Mouse (Mus musculus) thymus, adult 2 months (tissue): Measurements from ENCODE around the gene Cd302. TPM values are rescaled to one million over a fixed set of nuclear protein-coding genes. Genes with fewer than 3 reads are reported as not detected.

ENCODE experiments used
- DNase-seq: peaks from one replicate; pipeline ENCODE4 v3.0.0; 2021
- H3K27ac ChIP-seq: fragments of 200-500 bp; 2 replicates; pipeline ENCODE4 v1.5.1; 2012; ENCODE audit warnings: low read length, control low read depth; ENCODE audit not compliant: control insufficient read depth, insufficient read depth
- H3K27me3 ChIP-seq: fragments of 200-500 bp; 2 replicates; pipeline ENCODE4 v1.6.1; 2012; ENCODE audit warnings: mild to moderate bottlenecking, low read length, moderate library complexity, mixed read lengths; ENCODE audit not compliant: control insufficient read depth, insufficient read depth
- H3K36me3 ChIP-seq: fragments of 200-500 bp; 2 replicates; pipeline ENCODE4 v1.6.1; 2012; ENCODE audit warnings: mild to moderate bottlenecking, low read length, moderate library complexity; ENCODE audit not compliant: control insufficient read depth, insufficient read depth
- H3K4me1 ChIP-seq: fragments of 200-500 bp; replicated peaks from 2 replicates; pipeline ENCODE4 v1.6.1; 2012; ENCODE audit warnings: low read length; ENCODE audit not compliant: control insufficient read depth, insufficient read depth
- H3K4me3 ChIP-seq: fragments of 200-500 bp; 2 replicates; pipeline ENCODE4 v1.5.1; 2012; ENCODE audit warnings: mild to moderate bottlenecking, low read length, control low read depth, moderate library complexity; ENCODE audit not compliant: control insufficient read depth, insufficient read depth
- CTCF ChIP-seq: fragments of 200-500 bp; IDR thresholded peaks from 2 replicates; pipeline ENCODE4 v1.5.1; 2012; ENCODE audit warnings: mild to moderate bottlenecking, control low read depth, low read length, moderate library complexity, borderline replicate concordance; ENCODE audit not compliant: control insufficient read depth, poor library complexity, insufficient read depth; ENCODE audit errors: extremely low read depth
- POLR2A ChIP-seq: fragments of 200-500 bp; IDR thresholded peaks from 2 replicates; pipeline ENCODE4 v1.6.1; 2012; ENCODE audit warnings: mild to moderate bottlenecking, low read length, control low read depth, moderate library complexity; ENCODE audit not compliant: control insufficient read depth, poor library complexity, insufficient read depth; ENCODE audit errors: extremely low read depth
- WGBS: fragments of 180-500 bp; shearing (Covaris S2); methylation state at CpG from one replicate; pipeline ENCODE4 v1.1.7; 2018; 5-methylcytosine and 5-hydroxymethylcytosine counted together
- polyA plus RNA-seq: library from polyadenylated mRNA; depleted of rRNA; stranded (reverse); fragments of >200 nt; gene quantifications from 2 replicates; pipeline ENCODE4 v1.2.3, GENCODE M21; 2012

The Cd302 gene
- polyA plus RNA-seq, 1 experiment, result 5.8 TPM

DNA sequence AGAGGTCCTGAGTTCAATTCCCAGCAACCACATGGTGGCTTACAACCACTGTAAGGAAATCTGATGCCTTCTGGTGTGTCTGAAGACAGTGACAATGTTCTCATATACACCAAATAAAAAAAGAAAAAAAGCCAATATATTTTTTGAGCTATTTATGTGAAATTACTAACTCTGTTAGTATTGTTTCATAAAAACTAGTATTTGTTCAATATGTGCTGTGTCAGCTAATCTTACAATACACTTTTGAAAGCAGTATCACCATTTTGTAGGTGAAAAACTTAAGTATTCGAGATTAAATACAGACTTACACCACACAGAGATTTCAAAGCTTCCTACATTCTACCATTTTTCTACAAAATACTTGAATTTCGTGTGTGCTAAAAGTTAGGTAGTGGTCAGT, 69.6 kb downstream of the Cd302 start:
- H3K4me3 ChIP-seq, result no peak overlapping the region
- no peak overlapping the region for H3K27ac ChIP-seq
- no peaks in the 10 kb centered on the region for H3K27me3 ChIP-seq
- no peaks in the 10 kb centered on the region for H3K36me3 ChIP-seq
- TF ChIP-seq POLR2A (no peak), CTCF (no peak)
- WGBS, result 92% methylated on average over 2 of the region's 2 CpGs
- DNase-seq, result no peak
- H3K4me1 ChIP-seq, result peaks cover 8% of the 10 kb centered on the region

DNA sequence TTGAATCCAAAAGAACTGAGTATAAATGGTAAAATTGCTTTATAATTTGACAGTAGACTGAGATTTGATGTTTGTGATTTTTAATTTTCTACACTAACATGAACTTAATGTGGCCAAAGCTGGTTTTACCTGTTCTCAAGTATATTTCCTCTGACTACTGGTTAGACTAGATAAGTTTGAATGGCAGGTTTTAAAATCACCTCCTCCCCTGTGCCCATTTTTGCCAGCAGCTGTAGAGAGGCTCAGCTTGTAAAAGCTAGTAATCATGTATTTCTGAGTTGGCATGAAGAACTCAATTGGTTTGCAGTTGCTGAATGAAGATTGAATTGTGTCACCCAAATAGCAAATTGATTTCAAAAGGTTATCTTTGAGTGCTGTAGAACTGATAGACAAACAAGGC, 71.8 kb downstream of the Cd302 start:
- Histone ChIP-seq H3K27ac (no peak overlapping the region), H3K4me3 (no peak overlapping the region), H3K27me3 (no peaks in the 10 kb centered on the region), H3K36me3 (no peaks in the 10 kb centered on the region), H3K4me1 (peaks cover 11% of the 10 kb centered on the region)
- DNase-seq, result no peak
- TF ChIP-seq CTCF, result no peak
- TF ChIP-seq POLR2A, result no peak

DNA sequence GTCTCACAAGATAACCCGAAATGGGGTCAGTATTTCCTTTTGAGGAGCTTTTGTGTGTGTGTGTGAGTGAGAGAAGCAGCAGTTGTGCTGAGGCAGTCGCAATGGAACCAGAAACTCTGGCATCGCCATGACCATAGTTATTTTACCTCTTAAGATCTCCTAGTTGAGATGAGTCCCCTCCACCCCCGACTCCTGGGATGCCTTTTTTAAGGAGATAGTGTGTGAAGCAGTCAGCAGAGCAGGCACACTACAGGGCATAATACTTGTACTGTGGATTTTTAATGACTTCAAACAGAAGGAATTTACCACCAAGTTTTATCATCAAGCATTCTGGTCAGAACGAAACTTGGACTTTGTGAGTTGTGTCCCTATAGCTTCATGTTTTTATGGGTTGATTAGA, 73.5 kb downstream of the Cd302 start:
- WGBS, result 12% methylated on average over 5 of the region's 5 CpGs
- TF ChIP-seq POLR2A, result no peak
- no peak for TF ChIP-seq CTCF
- Histone ChIP-seq H3K27me3 (no peaks in the 10 kb centered on the region), H3K36me3 (peaks cover 4% of the 10 kb centered on the region; the same call in 1 of the 2 replicates), H3K4me3 (peak overlapping the region; percentile 29), H3K27ac (0 out of 2 replicates have a peak overlapping the region, but pooled peaks have one; percentile 11), H3K4me1 (peaks cover 9% of the 10 kb centered on the region)
- DNase-seq, result no peak

DNA sequence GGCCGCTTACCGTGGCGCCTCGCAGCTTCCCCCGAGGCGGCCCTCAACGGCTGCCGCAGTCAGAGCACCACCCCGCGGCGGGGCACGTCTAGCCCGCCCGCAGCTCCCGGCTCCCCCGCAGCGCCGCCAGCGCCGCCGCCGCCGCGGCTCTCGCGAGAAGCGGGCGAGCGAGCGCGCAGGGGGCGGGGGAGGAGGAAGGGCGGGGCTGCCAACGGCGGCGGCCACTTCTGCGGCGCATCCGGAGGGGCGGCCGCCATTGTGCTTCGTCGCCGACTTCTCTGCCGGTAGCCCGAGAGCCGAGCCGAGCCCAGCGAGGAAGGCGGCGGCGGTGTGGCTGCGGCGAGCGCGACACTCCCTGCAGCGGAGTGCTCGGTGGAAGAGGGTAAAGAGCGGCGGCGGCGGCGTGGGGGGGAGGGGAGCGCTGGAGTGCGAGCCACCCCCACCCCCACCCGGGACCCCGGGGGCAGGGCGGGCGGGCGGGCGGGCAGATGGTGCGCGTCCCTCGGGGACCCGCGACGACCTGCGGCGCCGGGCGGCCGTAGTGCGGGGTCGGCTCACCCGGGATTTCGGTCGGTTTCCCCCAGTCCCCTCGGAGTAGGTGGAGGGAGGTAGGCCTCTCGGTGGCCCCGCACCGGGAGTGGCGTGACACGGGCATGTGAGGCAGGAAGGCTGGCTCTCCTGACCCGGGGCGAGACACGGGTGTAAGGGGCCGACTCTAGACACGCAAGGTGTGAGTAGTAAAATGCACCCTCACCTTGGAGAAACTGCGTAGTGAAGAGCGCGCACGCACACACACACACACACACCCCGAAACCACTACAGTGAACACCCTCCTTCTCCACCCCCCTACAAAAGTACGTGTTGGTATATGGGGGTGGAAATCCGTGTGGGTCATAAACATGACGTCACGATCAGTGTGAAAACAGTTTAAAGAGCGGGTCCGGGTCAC, 74.3 kb downstream of the Cd302 start, which contains the start of the genes Baz2b and March7:
Gene Baz2b, minus strand, starts transcription at position 137 of the 949 bp plus-strand sequence.
Gene March7, plus strand, starts transcription at position 185 of the 949 bp plus-strand sequence.
- TF ChIP-seq CTCF (0 out of 2 replicates have a peak, but pooled peaks have one; percentile 35), POLR2A (peak; percentile 91)
- peak within 1 kb of the TSS; percentile 20; the same call in 1 of the 2 replicates for H3K27ac ChIP-seq
- peak within 1 kb of the TSS; percentile 73 for H3K4me3 ChIP-seq
- WGBS, result 3% methylated on average over 104 of the region's 109 CpGs
- H3K4me1 ChIP-seq, result peaks cover 7% of the 10 kb centered on the region
- H3K27me3 ChIP-seq, result no peaks in the 10 kb centered on the region
- H3K36me3 ChIP-seq, result peaks cover 8% of the 10 kb centered on the region; the same call in 1 of the 2 replicates
- peak; percentile 89 for DNase-seq

DNA sequence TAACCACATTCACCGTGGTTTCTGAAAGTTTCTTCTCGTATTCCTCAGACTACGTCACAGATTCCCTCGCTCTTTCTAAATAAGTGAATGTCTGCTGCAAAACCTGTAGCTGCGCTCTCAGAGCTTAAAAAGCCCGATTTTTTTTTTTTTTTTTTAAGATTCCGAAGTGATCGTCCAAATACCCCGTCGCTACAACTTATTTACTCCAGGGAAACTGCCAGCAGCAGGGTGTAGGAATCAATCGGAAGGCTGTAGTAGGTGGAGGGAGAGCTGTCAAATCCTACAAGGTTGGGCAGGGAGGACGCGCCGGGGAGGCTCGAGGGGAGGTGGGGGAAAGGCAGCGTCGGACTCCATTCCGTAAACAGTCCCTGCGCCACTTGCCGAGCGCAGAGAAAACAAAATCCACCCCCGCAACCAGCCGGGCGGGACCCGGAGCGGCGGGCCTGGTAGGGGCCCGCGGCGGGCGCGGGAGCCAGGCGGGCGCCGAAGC, 75.1 kb downstream of the Cd302 start:
- peaks cover 11% of the 10 kb centered on the region; the same call in 1 of the 2 replicates for H3K36me3 ChIP-seq
- under 1% methylated on average over 35 of the region's 35 CpGs for WGBS

DNA sequence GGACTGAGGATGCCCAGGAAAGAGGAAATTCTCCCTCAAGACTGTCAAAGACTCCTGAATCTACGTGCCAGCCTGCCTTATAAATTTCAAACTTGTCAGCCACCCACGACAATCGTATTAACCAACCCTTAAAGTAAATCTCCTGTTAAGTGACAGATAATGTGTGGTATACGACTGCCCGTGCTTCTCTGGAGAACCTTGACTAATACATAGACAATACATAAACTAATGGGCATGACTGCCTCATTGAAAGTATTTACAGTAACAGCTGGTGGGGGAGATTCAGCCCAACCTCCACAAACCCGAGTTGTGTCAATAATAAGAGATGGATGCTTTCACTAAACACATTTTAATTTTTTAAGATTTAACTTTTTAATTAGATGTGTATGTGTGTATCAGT, 78.5 kb downstream of the Cd302 start:
- TF ChIP-seq POLR2A (no peak), CTCF (no peak)
- no peak for DNase-seq
- Histone ChIP-seq H3K4me3 (no peak overlapping the region), H3K27ac (no peak overlapping the region), H3K4me1 (peaks cover 4% of the 10 kb centered on the region; the same call in 1 of the 2 replicates), H3K27me3 (no peaks in the 10 kb centered on the region), H3K36me3 (peaks cover 11% of the 10 kb centered on the region; the same call in 1 of the 2 replicates)
- WGBS, result 98% methylated on average over 6 of the region's 6 CpGs

More for the DNA sequence above, 75.1 kb downstream of the Cd302 start:
- TF ChIP-seq POLR2A, result no peak
- TF ChIP-seq CTCF, result no peak
- peak overlapping the region; percentile 14; the same call in 1 of the 2 replicates for H3K27ac ChIP-seq
- H3K27me3 ChIP-seq, result no peaks in the 10 kb centered on the region
- peak overlapping the region; percentile 68 for H3K4me3 ChIP-seq
- H3K4me1 ChIP-seq, result peaks cover 7% of the 10 kb centered on the region
- DNase-seq, result peak; percentile 60
